Mouse (Mus musculus): Measurements from ENCODE around the gene Ociad2. TPM values are rescaled to one million over a fixed set of nuclear protein-coding genes. Genes with fewer than 3 reads are reported as not detected.
"Not testable (repeated sequence)": the region's sequence is repeated elsewhere in the genome, so short reads cannot be mapped to it uniquely, and the experiment has no call there.

Gene Ociad2
- polyA plus RNA-seq, 1 experiment from 2014 or later: 22.5 TPM

GRCm38 (mm10) chr5:73322684-73323083 is 18.1 kb downstream of the Ociad2 start:
- not testable (repeated sequence) for H3K9ac ChIP-seq (replicated peaks; ENCODE audit: low read depth, low read length); H3K4me3 ChIP-seq (ENCODE audit: low read depth, low read length); ATAC-seq (ENCODE audit: low read depth); H3K4me1 ChIP-seq (ENCODE audit: control insufficient read depth, insufficient read depth, low read length); H3K27me3 ChIP-seq (ENCODE audit: control insufficient read depth, insufficient read depth, low read length); H3K9me3 ChIP-seq (ENCODE audit: control insufficient read depth, low read length); H3K36me3 ChIP-seq (ENCODE audit: control insufficient read depth, insufficient read depth, low read length); H3K4me2 ChIP-seq (ENCODE audit: low read depth, low read length); H3K27ac ChIP-seq (ENCODE audit: low read depth, low read length)
- WGBS: 90% methylated on average over 1 of the region's 1 CpGs

DNA sequence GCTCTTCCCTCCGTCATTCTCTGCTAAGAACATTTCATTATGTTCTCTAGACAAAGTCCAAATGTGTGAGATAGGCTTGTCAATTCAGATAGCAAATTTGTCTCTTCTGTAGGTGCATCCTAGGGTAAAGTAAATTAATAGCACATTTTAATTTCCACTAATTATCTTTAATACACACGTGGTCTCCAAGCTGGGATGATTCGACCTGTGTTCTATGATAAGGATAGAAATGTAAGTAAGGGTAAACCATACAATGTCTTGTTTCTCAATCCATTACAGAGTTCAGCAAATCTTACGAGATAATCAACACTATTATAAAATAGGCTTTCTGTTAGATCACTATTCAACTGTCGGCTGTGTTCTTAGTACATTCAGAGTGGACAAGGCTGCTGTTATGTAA is 21.5 kb downstream of the Ociad2 start:
- no peaks in the 10 kb centered on the region for H3K27me3 ChIP-seq (ENCODE audit: control insufficient read depth, insufficient read depth, low read length)
- peaks cover 19% of the 10 kb centered on the region; the same call in 1 of the 2 replicates for H3K36me3 ChIP-seq (ENCODE audit: control insufficient read depth, insufficient read depth, low read length)
- no peaks in the 10 kb centered on the region for H3K4me1 ChIP-seq (ENCODE audit: control insufficient read depth, insufficient read depth, low read length)
- no peak overlapping the region for H3K4me2 ChIP-seq (ENCODE audit: low read depth, low read length)
- WGBS: 93% methylated on average over 5 of the region's 5 CpGs
- H3K4me3 ChIP-seq (ENCODE audit: low read depth, low read length): no peak overlapping the region
- no peak for ATAC-seq (ENCODE audit: low read depth)
- H3K9me3 ChIP-seq (ENCODE audit: control insufficient read depth, low read length): no peaks in the 10 kb centered on the region
- no peak overlapping the region for H3K9ac ChIP-seq (replicated peaks; ENCODE audit: low read depth, low read length)
- no peak overlapping the region for H3K27ac ChIP-seq (ENCODE audit: low read depth, low read length)

GRCm38 (mm10) chr5:73314654-73315053 is 26.2 kb downstream of the Ociad2 start:
- no peaks in the 10 kb centered on the region for H3K27me3 ChIP-seq (ENCODE audit: control insufficient read depth, insufficient read depth, low read length)
- no peaks in the 10 kb centered on the region for H3K4me1 ChIP-seq (ENCODE audit: control insufficient read depth, insufficient read depth, low read length)
- no peak overlapping the region for H3K27ac ChIP-seq (ENCODE audit: low read depth, low read length)
- no peak overlapping the region for H3K4me2 ChIP-seq (ENCODE audit: low read depth, low read length)
- H3K4me3 ChIP-seq (ENCODE audit: low read depth, low read length): no peak overlapping the region
- H3K9me3 ChIP-seq (ENCODE audit: control insufficient read depth, low read length): no peaks in the 10 kb centered on the region
- 97% methylated on average over 2 of the region's 2 CpGs for WGBS
- H3K9ac ChIP-seq (replicated peaks; ENCODE audit: low read depth, low read length): no peak overlapping the region
- ATAC-seq (ENCODE audit: low read depth): no peak
- peaks cover 41% of the 10 kb centered on the region; the same call in 1 of the 2 replicates for H3K36me3 ChIP-seq (ENCODE audit: control insufficient read depth, insufficient read depth, low read length)

GRCm38 (mm10) chr5:73313591-73313990 is 27.2 kb downstream of the Ociad2 start:
- Histone ChIP-seq H3K36me3 (ENCODE audit: control insufficient read depth, insufficient read depth, low read length) (peaks cover 43% of the 10 kb centered on the region; the same call in 1 of the 2 replicates), H3K27me3 (ENCODE audit: control insufficient read depth, insufficient read depth, low read length) (no peaks in the 10 kb centered on the region), H3K4me3 (ENCODE audit: low read depth, low read length) (no peak overlapping the region), H3K9me3 (ENCODE audit: control insufficient read depth, low read length) (no peaks in the 10 kb centered on the region), H3K27ac (ENCODE audit: low read depth, low read length) (no peak overlapping the region), H3K4me1 (ENCODE audit: control insufficient read depth, insufficient read depth, low read length) (no peaks in the 10 kb centered on the region), H3K4me2 (ENCODE audit: low read depth, low read length) (no peak overlapping the region), H3K9ac (replicated peaks; ENCODE audit: low read depth, low read length) (no peak overlapping the region)
- WGBS: 94% methylated on average over 10 of the region's 10 CpGs
- no peak for ATAC-seq (ENCODE audit: low read depth)

DNA sequence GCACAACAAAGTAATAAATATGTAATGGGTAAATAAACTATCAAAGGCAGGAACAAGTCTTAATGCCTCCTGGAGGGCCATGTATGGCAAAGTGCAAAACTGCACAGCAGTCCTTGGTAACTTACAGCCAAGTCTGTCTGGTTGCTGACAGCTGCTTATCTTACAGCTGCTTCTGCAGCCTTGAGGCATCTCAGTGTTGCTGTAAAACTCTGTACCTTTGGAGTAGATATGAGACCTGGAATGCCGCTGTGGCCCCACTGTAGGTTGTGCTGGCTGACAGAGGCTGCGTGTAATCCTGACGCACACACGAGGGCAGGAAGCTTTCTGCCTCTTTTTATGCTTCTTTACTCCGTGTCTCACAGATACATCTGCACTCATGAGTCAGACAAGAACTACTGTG is 29.4 kb downstream of the Ociad2 start:
- WGBS: 93% methylated on average over 5 of the region's 5 CpGs
- Histone ChIP-seq H3K4me3 (ENCODE audit: low read depth, low read length) (no peak overlapping the region), H3K9ac (replicated peaks; ENCODE audit: low read depth, low read length) (no peak overlapping the region), H3K9me3 (ENCODE audit: control insufficient read depth, low read length) (no peaks in the 10 kb centered on the region), H3K27me3 (ENCODE audit: control insufficient read depth, insufficient read depth, low read length) (no peaks in the 10 kb centered on the region), H3K4me2 (ENCODE audit: low read depth, low read length) (no peak overlapping the region), H3K4me1 (ENCODE audit: control insufficient read depth, insufficient read depth, low read length) (no peaks in the 10 kb centered on the region), H3K27ac (ENCODE audit: low read depth, low read length) (no peak overlapping the region), H3K36me3 (ENCODE audit: control insufficient read depth, insufficient read depth, low read length) (peaks cover 58% of the 10 kb centered on the region)
- ATAC-seq (ENCODE audit: low read depth): no peak

GRCm38 (mm10) chr5:73310401-73310800 is 30.4 kb downstream of the Ociad2 start:
- H3K27ac ChIP-seq (ENCODE audit: low read depth, low read length): no peak overlapping the region
- peaks cover 57% of the 10 kb centered on the region for H3K36me3 ChIP-seq (ENCODE audit: control insufficient read depth, insufficient read depth, low read length)
- no peak overlapping the region for H3K9ac ChIP-seq (replicated peaks; ENCODE audit: low read depth, low read length)
- no peaks in the 10 kb centered on the region for H3K27me3 ChIP-seq (ENCODE audit: control insufficient read depth, insufficient read depth, low read length)
- no peaks in the 10 kb centered on the region for H3K4me1 ChIP-seq (ENCODE audit: control insufficient read depth, insufficient read depth, low read length)
- 100% methylated on average over 1 of the region's 1 CpGs for WGBS
- no peak overlapping the region for H3K4me2 ChIP-seq (ENCODE audit: low read depth, low read length)
- H3K9me3 ChIP-seq (ENCODE audit: control insufficient read depth, low read length): no peaks in the 10 kb centered on the region
- ATAC-seq (ENCODE audit: low read depth): no peak
- H3K4me3 ChIP-seq (ENCODE audit: low read depth, low read length): no peak overlapping the region

- no peak overlapping the region for H3K9ac ChIP-seq (replicated peaks; ENCODE audit: low read depth, low read length)
- no peak overlapping the region for H3K4me2 ChIP-seq (ENCODE audit: low read depth, low read length)
- H3K4me1 ChIP-seq (ENCODE audit: control insufficient read depth, insufficient read depth, low read length): no peaks in the 10 kb centered on the region
- H3K4me3 ChIP-seq (ENCODE audit: low read depth, low read length): no peak overlapping the region
- no peak for ATAC-seq (ENCODE audit: low read depth)
- no peaks in the 10 kb centered on the region for H3K9me3 ChIP-seq (ENCODE audit: control insufficient read depth, low read length)
- H3K36me3 ChIP-seq (ENCODE audit: control insufficient read depth, insufficient read depth, low read length): peaks cover 53% of the 10 kb centered on the region
- H3K27ac ChIP-seq (ENCODE audit: low read depth, low read length): no peak overlapping the region
- H3K27me3 ChIP-seq (ENCODE audit: control insufficient read depth, insufficient read depth, low read length): no peaks in the 10 kb centered on the region
- 93% methylated on average over 4 of the region's 4 CpGs for WGBS
Measured at GRCm38 (mm10) chr5:73309496-73309895, 31.3 kb downstream of the Ociad2 start.

- peaks cover 49% of the 10 kb centered on the region for H3K36me3 ChIP-seq (ENCODE audit: control insufficient read depth, insufficient read depth, low read length)
Measured at GRCm38 (mm10) chr5:73307297-73307696, 33.5 kb downstream of the Ociad2 start.

DNA sequence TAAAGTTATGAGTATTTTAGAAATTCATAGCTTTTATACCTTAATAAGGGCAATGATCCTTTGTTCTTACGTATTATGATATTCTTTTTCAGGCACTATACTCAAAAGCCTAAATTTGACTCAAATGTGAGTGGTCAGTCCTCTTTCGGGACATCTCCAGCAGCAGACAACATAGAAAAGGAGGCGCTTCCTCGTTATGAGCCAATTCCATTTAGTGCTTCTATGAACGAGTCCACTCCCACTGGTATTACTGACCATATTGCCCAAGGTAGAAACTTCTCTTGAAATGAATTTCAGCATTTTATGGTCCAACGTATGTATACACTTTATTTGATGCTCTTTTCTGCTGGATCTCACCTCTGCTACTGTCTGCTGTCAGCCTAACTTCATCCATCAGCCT is 34.3 kb downstream of the Ociad2 start:
- Histone ChIP-seq H3K4me3 (ENCODE audit: low read depth, low read length) (no peak overlapping the region), H3K4me1 (ENCODE audit: control insufficient read depth, insufficient read depth, low read length) (no peaks in the 10 kb centered on the region), H3K27me3 (ENCODE audit: control insufficient read depth, insufficient read depth, low read length) (no peaks in the 10 kb centered on the region), H3K4me2 (ENCODE audit: low read depth, low read length) (no peak overlapping the region), H3K27ac (ENCODE audit: low read depth, low read length) (no peak overlapping the region), H3K36me3 (ENCODE audit: control insufficient read depth, insufficient read depth, low read length) (peaks cover 51% of the 10 kb centered on the region), H3K9ac (replicated peaks; ENCODE audit: low read depth, low read length) (no peak overlapping the region), H3K9me3 (ENCODE audit: control insufficient read depth, low read length) (no peaks in the 10 kb centered on the region)
- no peak for ATAC-seq (ENCODE audit: low read depth)
- WGBS: 96% methylated on average over 6 of the region's 6 CpGs

More at GRCm38 (mm10) chr5:73307297-73307696, 33.5 kb downstream of the Ociad2 start:
- no peak overlapping the region for H3K27ac ChIP-seq (ENCODE audit: low read depth, low read length)
- ATAC-seq (ENCODE audit: low read depth): no peak
- H3K27me3 ChIP-seq (ENCODE audit: control insufficient read depth, insufficient read depth, low read length): no peaks in the 10 kb centered on the region
- H3K9ac ChIP-seq (replicated peaks; ENCODE audit: low read depth, low read length): no peak overlapping the region
- no peak overlapping the region for H3K4me3 ChIP-seq (ENCODE audit: low read depth, low read length)
- no peak overlapping the region for H3K4me2 ChIP-seq (ENCODE audit: low read depth, low read length)
- 98% methylated on average over 3 of the region's 3 CpGs for WGBS
- no peaks in the 10 kb centered on the region for H3K9me3 ChIP-seq (ENCODE audit: control insufficient read depth, low read length)
- no peaks in the 10 kb centered on the region for H3K4me1 ChIP-seq (ENCODE audit: control insufficient read depth, insufficient read depth, low read length)

DNA sequence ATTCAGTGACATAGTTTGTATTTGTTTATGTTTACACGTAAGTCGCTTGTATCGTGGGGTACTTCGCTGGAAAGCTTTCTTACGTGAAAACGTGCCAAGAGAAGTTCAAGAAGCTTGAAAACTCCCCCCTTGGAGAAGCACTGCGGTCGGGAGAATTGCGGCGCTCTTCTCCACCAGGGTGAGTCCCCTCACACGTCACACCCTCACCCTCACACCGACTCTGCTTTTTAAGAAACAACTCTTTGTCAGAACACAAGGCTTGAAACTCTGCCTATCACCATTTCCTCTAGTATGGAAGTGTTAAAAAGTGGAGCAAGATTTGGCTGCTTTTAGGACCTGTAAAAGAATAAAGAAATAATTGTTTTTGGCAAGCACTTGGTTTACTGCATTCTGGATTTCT is 36.3 kb downstream of the Ociad2 start:
- no peak overlapping the region for H3K4me2 ChIP-seq (ENCODE audit: low read depth, low read length)

More for the DNA sequence above, 36.3 kb downstream of the Ociad2 start:
- Histone ChIP-seq H3K4me3 (ENCODE audit: low read depth, low read length) (no peak overlapping the region), H3K27ac (ENCODE audit: low read depth, low read length) (no peak overlapping the region), H3K27me3 (ENCODE audit: control insufficient read depth, insufficient read depth, low read length) (no peaks in the 10 kb centered on the region), H3K9ac (replicated peaks; ENCODE audit: low read depth, low read length) (no peak overlapping the region), H3K4me1 (ENCODE audit: control insufficient read depth, insufficient read depth, low read length) (no peaks in the 10 kb centered on the region), H3K9me3 (ENCODE audit: control insufficient read depth, low read length) (no peaks in the 10 kb centered on the region), H3K36me3 (ENCODE audit: control insufficient read depth, insufficient read depth, low read length) (peaks cover 56% of the 10 kb centered on the region)
- 87% methylated on average over 12 of the region's 12 CpGs for WGBS
- ATAC-seq (ENCODE audit: low read depth): no peak

All from neural tube, embryonic 14.5 days (tissue).